Mouse (Mus musculus): Measurements from ENCODE around the gene Fgfr2.

The Fgfr2 gene

GRCm38 (mm10) chr7:130653036-130653555 lies 2470.1 kb downstream of the Fgfr2 start:
- DNase-seq (ENCODE audit: low read depth in 2 of 2, low spot score in 2 of 2), result no peak

GRCm38 (mm10) chr7:130650621-130651020 lies 2472.5 kb downstream of the Fgfr2 start:
- no peak for DNase-seq (ENCODE audit: low read depth in 2 of 2, low spot score in 2 of 2)

GRCm38 (mm10) chr7:130649257-130649656 lies 2473.9 kb downstream of the Fgfr2 start:
- DNase-seq (ENCODE audit: low read depth in 2 of 2, low spot score in 2 of 2), result no peak

DNA sequence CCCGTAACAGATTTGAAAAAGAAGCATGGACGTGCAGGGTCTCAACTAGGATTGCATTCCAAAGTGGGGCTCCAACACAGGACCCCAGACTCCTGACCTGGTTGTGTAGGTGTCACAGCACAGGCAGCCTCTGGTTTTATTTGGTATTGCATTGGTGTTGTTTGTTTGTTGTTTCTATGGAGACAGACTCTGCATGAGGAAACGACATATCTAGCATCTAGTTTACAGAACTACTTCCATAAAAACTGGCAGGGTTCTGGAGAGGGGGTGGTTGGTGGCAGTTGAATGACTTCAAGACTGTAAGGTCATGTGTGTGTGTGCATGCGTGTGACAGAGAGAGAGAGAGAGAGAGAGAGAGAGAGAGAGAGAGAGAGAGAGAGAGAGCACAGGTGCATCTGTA lies 2475.1 kb downstream of the Fgfr2 start:
- no peak for DNase-seq (ENCODE audit: low read depth in 2 of 2, low spot score in 2 of 2)

DNA sequence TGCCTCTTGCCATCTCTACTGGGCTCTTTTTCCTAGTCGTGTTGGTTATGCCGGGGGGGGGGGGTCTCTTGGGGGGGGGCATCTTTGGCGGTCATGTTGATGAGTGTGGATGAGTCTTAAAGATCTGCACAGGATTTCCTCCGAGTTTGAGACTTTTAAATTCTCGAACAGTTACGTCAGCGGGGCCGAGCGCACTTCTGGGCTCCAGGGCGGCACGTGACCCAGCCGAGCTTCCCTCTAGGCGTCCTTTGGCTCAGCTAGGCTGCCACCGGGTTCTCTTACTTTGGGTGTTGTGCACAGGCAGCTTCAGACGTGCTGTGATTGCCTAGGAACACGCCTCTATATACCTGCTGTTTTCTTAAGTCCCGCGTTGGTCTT lies 2476.4 kb downstream of the Fgfr2 start:
- peak; percentile 59 to 63 for DNase-seq (ENCODE audit: low read depth in 2 of 2, low spot score in 2 of 2)

- DNase-seq (ENCODE audit: low read depth in 2 of 2, low spot score in 2 of 2), result peak; percentile 37 to 41
These were observed 2477.0 kb downstream of the Fgfr2 start for GRCm38 (mm10) chr7:130645994-130646761.

GRCm38 (mm10) chr7:130645332-130645993 lies 2477.7 kb downstream of the Fgfr2 start:
- DNase-seq (ENCODE audit: low read depth in 2 of 2, low spot score in 2 of 2), result peak; percentile 15 to 29

- DNase-seq (ENCODE audit: low read depth in 2 of 2, low spot score in 2 of 2), result no peak
These were observed 2482.5 kb downstream of the Fgfr2 start for GRCm38 (mm10) chr7:130640681-130641080.

DNA sequence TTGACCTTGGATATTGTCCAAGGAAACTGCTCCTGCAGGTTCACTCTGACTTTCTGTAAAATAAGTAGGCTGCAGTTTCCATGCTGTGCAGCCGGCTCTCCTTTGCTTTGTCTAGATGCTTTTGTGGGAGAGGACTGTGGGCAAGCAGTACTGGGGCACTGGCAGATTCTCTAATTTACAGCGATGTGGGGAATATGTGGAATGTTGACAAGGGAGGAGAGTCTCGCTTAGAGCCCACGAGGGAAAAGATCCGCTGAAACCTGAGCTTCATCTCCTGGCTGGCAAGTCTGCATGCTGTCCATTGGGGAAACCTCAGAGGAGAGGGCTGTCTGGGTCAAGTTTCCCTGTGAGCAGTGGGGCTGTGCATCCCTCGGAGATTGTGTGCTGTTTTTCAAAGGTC lies 2485.3 kb downstream of the Fgfr2 start:
- DNase-seq (ENCODE audit: low read depth in 2 of 2, low spot score in 2 of 2), result no peak

DNA sequence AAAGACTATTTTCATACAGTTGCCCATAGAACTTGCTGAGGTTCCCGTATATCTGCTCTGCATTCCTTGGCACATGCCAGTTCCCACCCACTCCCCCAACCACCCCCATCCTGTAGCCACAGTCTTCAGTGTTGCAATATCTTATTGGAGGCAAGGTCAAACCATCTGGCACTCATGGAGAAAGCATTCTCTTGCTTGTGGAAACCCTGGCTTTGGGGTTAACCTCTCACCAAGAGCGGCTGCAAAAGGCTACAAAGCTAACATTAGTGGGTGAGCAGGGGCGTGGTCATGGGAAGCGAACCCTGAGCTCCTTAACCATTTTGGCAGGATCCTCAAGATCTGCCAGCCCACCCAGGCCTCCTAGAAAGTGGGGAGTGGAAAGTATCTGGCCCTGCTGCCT lies 2486.2 kb downstream of the Fgfr2 start:
- DNase-seq (ENCODE audit: low read depth in 2 of 2, low spot score in 2 of 2), result no peak

GRCm38 (mm10) chr7:130636274-130636673 lies 2486.9 kb downstream of the Fgfr2 start:
- DNase-seq (ENCODE audit: low read depth in 2 of 2, low spot score in 2 of 2), result no peak

DNA sequence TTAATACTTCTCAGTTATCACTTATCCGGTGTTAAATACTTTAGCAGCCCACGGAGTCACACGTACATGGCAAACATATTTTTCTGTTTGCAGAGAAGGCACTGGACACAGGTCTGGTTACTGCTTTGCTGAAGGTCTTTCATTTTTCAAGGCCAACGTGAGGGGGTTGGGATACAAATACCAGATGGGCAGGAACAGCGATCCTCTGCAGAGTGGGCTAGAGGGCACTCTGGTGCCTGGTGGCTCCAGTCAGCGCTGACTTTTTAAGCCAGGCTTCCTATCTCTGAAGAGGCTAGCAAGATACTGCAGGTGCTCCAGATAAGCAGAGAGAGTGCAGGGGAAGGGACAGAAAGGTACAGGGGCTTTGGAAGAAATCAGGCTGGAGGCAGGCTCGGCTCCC lies 2487.9 kb downstream of the Fgfr2 start:
- no peak for DNase-seq (ENCODE audit: low read depth in 2 of 2, low spot score in 2 of 2)

DNA sequence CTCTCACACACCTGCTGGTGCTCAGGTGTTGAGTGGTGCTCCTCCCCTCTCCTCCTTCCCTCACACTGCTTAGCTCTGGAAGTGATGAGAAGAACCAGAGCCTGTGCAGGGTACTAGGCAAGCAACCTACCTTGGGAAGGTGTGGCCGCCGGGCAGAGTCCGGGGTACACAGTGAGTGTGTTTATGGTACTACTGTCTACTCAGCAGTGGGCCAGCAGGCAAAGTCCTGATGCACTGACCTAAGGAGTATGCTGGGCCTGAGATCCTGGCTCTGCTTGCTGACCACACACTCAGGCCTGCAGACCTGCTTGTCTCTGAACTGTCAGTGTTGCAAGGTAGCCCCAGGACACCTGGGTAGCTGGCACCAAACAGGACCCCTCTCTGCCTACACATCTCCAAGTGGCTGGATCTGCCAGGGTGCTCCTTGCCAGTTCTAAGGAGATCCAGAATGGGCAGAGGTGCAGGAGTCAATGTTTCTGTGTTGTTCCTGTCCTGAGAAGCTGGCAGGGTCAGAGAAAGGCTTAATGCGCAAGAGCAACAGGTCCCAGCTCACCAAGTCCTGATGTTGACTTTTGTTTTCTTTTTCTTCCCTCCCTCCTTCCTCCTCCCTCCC lies 2488.8 kb downstream of the Fgfr2 start:
- DNase-seq (ENCODE audit: low read depth in 2 of 2, low spot score in 2 of 2), result no peak

- DNase-seq (ENCODE audit: low read depth in 2 of 2, low spot score in 2 of 2), result no peak
These were observed 2490.8 kb downstream of the Fgfr2 start for GRCm38 (mm10) chr7:130632379-130632732.

GRCm38 (mm10) chr7:130631553-130632378 lies 2491.4 kb downstream of the Fgfr2 start:
- peak; percentile 48 to 73 for DNase-seq (ENCODE audit: low read depth in 2 of 2, low spot score in 2 of 2)

GRCm38 (mm10) chr7:130630956-130631355 lies 2492.2 kb downstream of the Fgfr2 start:
- no peak for DNase-seq (ENCODE audit: low read depth in 2 of 2, low spot score in 2 of 2)

- no peak for DNase-seq (ENCODE audit: low read depth in 2 of 2, low spot score in 2 of 2)
These were observed 2493.2 kb downstream of the Fgfr2 start for GRCm38 (mm10) chr7:130629999-130630398.

- no peak for DNase-seq (ENCODE audit: low read depth in 2 of 2, low spot score in 2 of 2)
These were observed 2494.5 kb downstream of the Fgfr2 start for GRCm38 (mm10) chr7:130628601-130629000.

- DNase-seq (ENCODE audit: low read depth in 2 of 2, low spot score in 2 of 2), result no peak
These were observed 2497.8 kb downstream of the Fgfr2 start for GRCm38 (mm10) chr7:130625361-130625760.

DNA sequence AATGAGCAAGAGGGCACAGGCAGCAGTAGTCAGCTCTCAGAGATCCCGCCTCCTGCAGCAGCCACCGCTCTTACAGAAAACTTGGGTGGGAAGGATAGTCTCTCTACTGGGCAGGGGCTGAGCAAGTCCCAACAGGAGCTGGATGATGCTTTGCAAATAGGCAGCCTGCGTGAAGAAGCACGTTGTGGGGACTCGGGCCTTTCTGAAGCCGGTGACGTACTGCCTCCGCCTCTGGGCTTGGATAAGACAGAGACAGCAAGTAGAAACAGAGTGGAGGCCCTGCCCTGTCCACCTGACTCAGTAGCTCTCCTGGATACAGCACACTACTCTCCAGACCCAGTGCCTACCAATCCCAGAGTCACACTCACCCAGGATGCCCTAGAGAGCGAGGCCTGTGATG lies 2498.9 kb downstream of the Fgfr2 start:
- no peak for DNase-seq (ENCODE audit: low read depth in 2 of 2, low spot score in 2 of 2)

- DNase-seq (ENCODE audit: low read depth in 2 of 2, low spot score in 2 of 2), result no peak
These were observed 2500.8 kb downstream of the Fgfr2 start for GRCm38 (mm10) chr7:130622359-130622758.
